Mouse (Mus musculus) hindbrain, embryonic 13.5 days (tissue): Measurements from ENCODE around the gene Sbf1. TPM values are rescaled to one million over a fixed set of nuclear protein-coding genes. Genes with fewer than 3 reads are reported as not detected.
A peak's percentile ranks its signal among the peaks of the same experiment; 100 is the strongest.

Experiments
- ATAC-seq: fragments of 200-750 bp; cut with Nextera tagmentation; 2 replicates; pipeline ENCODE4 v1.8.0; 2017; ENCODE audit warnings: moderate TSS enrichment; ENCODE audit not compliant: low FRiP score
- H3K27ac ChIP-seq: fragments of 300-500 bp; sonication (generic); 2 replicates; pipeline ENCODE4 v1.5.1; 2015; ENCODE audit warnings: inconsistent platforms, mild to moderate bottlenecking, moderate library complexity
- H3K27me3 ChIP-seq: fragments of 300-500 bp; sonication (generic); 2 replicates; pipeline ENCODE4 v1.6.1; 2015; ENCODE audit warnings: mild to moderate bottlenecking, inconsistent platforms
- H3K36me3 ChIP-seq: fragments of 300-500 bp; sonication (generic); 2 replicates; pipeline ENCODE4 v1.6.1; 2015; ENCODE audit warnings: mild to moderate bottlenecking, inconsistent platforms
- H3K4me1 ChIP-seq: fragments of 300-500 bp; sonication (generic); replicated peaks from 2 replicates; pipeline ENCODE4 v1.6.1; 2015; ENCODE audit warnings: inconsistent platforms
- H3K4me2 ChIP-seq: fragments of 300-500 bp; sonication (generic); 2 replicates; pipeline ENCODE4 v1.6.1; 2015; ENCODE audit warnings: inconsistent platforms, mild to moderate bottlenecking, moderate library complexity
- H3K4me3 ChIP-seq: fragments of 300-500 bp; sonication (generic); 2 replicates; pipeline ENCODE4 v1.5.1; 2015; ENCODE audit warnings: mild to moderate bottlenecking, inconsistent platforms
- H3K9ac ChIP-seq: fragments of 300-500 bp; sonication (generic); 2 replicates; pipeline ENCODE4 v1.6.1; 2015; ENCODE audit warnings: mild to moderate bottlenecking, inconsistent platforms
- H3K9me3 ChIP-seq: fragments of 300-500 bp; sonication (generic); 2 replicates; pipeline ENCODE4 v1.6.1; 2016; ENCODE audit warnings: inconsistent platforms
- WGBS: fragments of 180-500 bp; shearing (Covaris S2); methylation state at CpG from one replicate; pipeline ENCODE4 v1.1.7; 2015; 5-methylcytosine and 5-hydroxymethylcytosine counted together
- microRNA-seq: library from miRNA; unstranded; fragments of <30 nt; microRNA quantifications from one replicate; pipeline ENCODE4, GENCODE M21; 2016
- polyA plus RNA-seq: library from polyadenylated mRNA; unstranded; fragments of >200 nt; fragmentation: Nextera tagmentation; extraction: Ambion mirVana; gene quantifications from 2 replicates; pipeline ENCODE4 v1.2.1, GENCODE M21; 2015

The Sbf1 gene
- polyA plus RNA-seq, 1 experiment from 2014 or later, result 83.3 TPM

- Histone ChIP-seq H3K9me3 (no peaks in the 10 kb centered on the region), H3K27ac (peak overlapping the region; percentile 71), H3K4me3 (no peak overlapping the region), H3K4me1 (peaks cover 15% of the 10 kb centered on the region), H3K9ac (0 out of 2 replicates have a peak overlapping the region, but pooled peaks have one; percentile 19), H3K36me3 (peaks cover 77% of the 10 kb centered on the region), H3K4me2 (no peak overlapping the region), H3K27me3 (no peaks in the 10 kb centered on the region)
- no peak for ATAC-seq
- 35% methylated on average over 4 of the region's 4 CpGs for WGBS
Observed at GRCm38 (mm10) chr15:89255330-89255729, 59.8 kb downstream of the Sbf1 start.

DNA sequence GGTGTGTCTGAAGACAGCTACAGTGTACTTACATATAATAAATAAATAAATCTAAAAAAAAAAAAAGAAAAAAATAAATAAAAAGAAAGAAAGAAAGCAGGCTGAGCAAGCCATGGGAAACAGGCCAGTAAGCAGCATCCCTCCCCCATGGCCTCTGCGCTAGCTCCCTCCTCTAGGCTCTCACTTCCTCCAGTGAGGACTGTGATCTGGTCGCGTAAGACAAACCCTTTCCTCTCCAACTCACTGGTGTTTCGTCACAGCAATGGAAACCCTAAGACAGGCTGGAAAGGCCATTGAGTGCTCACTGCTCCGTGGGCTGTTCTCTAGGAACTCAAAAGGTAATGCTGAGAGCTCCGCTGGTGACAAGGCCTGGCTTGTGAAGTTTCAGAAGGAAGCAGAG is 66.0 kb downstream of the Sbf1 start:
- WGBS, result 91% methylated on average over 6 of the region's 6 CpGs
- no peak overlapping the region for H3K9ac ChIP-seq
- no peaks in the 10 kb centered on the region for H3K27me3 ChIP-seq
- peaks cover 62% of the 10 kb centered on the region for H3K36me3 ChIP-seq
- H3K27ac ChIP-seq, result no peak overlapping the region
- H3K4me3 ChIP-seq, result no peak overlapping the region
- H3K9me3 ChIP-seq, result no peaks in the 10 kb centered on the region
- no peak overlapping the region for H3K4me2 ChIP-seq
- ATAC-seq, result no peak
- H3K4me1 ChIP-seq, result no peaks in the 10 kb centered on the region

DNA sequence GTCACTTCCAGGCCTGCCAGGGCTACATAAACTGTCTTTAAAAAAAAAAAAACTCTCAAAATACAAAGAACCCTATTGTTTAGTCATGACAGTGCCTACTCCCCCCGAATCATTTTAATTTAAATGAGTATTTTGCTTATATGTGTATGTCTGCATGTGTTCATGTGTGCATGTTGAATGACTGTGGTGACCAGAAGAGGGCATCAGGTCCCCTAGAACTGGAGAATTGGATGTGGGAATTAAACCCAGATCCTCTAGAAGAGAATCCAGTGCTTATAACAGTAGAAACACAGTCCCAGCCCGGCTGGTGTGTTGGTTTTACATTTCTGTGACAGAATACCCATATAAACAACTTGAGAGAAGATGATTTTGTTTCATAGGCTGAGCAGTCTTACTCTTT is 74.1 kb downstream of the Sbf1 start:
- Histone ChIP-seq H3K9me3 (no peaks in the 10 kb centered on the region), H3K27me3 (no peaks in the 10 kb centered on the region), H3K36me3 (peaks cover 57% of the 10 kb centered on the region), H3K4me3 (no peak overlapping the region), H3K4me2 (no peak overlapping the region), H3K27ac (no peak overlapping the region), H3K9ac (no peak overlapping the region), H3K4me1 (0 out of 2 replicates have a peak, but pooled peaks cover 4% of the 10 kb centered on the region)
- ATAC-seq, result no peak
- WGBS, result 77% methylated on average over 2 of the region's 2 CpGs

GRCm38 (mm10) chr15:89239751-89240392 is 75.2 kb downstream of the Sbf1 start:
- ATAC-seq, result no peak
- H3K36me3 ChIP-seq, result peaks cover 47% of the 10 kb centered on the region

More at GRCm38 (mm10) chr15:89239751-89240392, 75.2 kb downstream of the Sbf1 start:
- Histone ChIP-seq H3K27ac (no peak overlapping the region; the same call in 1 of the 2 replicates), H3K9ac (no peak overlapping the region), H3K9me3 (no peaks in the 10 kb centered on the region), H3K4me3 (no peak overlapping the region), H3K4me2 (no peak overlapping the region), H3K27me3 (no peaks in the 10 kb centered on the region), H3K4me1 (0 out of 2 replicates have a peak, but pooled peaks cover 4% of the 10 kb centered on the region)
- WGBS, result 61% methylated on average over 3 of the region's 3 CpGs

Small RNA genes within 50 kb of the gene (microRNA-seq; reads per million reads assigned to microRNA genes)
- not detected for gene Mir6959

Other genes with a start within 250 kb of the Sbf1 start
- 38.8 and 39.5 TPM in 2 replicates for gene Trabd, start 240.2 kb downstream of the Sbf1 start, polyA plus RNA-seq
- 19.9 and 20.7 TPM in 2 replicates for gene Selenoo, start 226.2 kb downstream of the Sbf1 start, polyA plus RNA-seq
- 17.5 and 18.9 TPM in 2 replicates for gene Tubgcp6, start 192.2 kb downstream of the Sbf1 start, polyA plus RNA-seq
- gene Hdac10, start 186.6 kb downstream of the Sbf1 start, polyA plus RNA-seq, result 24.3 and 24.5 TPM in 2 replicates
- 5.9 and 7.1 TPM in 2 replicates for gene Mapk12, start 174.6 kb downstream of the Sbf1 start, polyA plus RNA-seq
- 36.1 and 36.5 TPM in 2 replicates for gene Mapk11, start 165.7 kb downstream of the Sbf1 start, polyA plus RNA-seq
- 99.2 and 104 TPM in 2 replicates for gene Plxnb2, start 134.5 kb downstream of the Sbf1 start, polyA plus RNA-seq
- 75.1 and 86.5 TPM in 2 replicates for gene Dennd6b, start 118.8 kb downstream of the Sbf1 start, polyA plus RNA-seq
- 82.8 and 87.3 TPM in 2 replicates for gene Ppp6r2, start 103.8 kb downstream of the Sbf1 start, polyA plus RNA-seq
- gene Adm2, start 7.4 kb upstream of the Sbf1 start, polyA plus RNA-seq, result not detected in 2 replicates
- gene Miox, start 19.1 kb upstream of the Sbf1 start, polyA plus RNA-seq, result not detected in 2 replicates
- 32.2 and 32.6 TPM in 2 replicates for gene Lmf2, start 40.3 kb upstream of the Sbf1 start, polyA plus RNA-seq
- 104 TPM in 2 replicates for gene Ncaph2, start 40.4 kb upstream of the Sbf1 start, polyA plus RNA-seq
- 10.9 and 11.3 TPM in 2 replicates for gene Sco2, start 58.5 kb upstream of the Sbf1 start, polyA plus RNA-seq
- 2.2 and 2.4 TPM in 2 replicates for gene Tymp, start 61.7 kb upstream of the Sbf1 start, polyA plus RNA-seq
- gene Odf3b, start 64.0 kb upstream of the Sbf1 start, polyA plus RNA-seq, result 2.4 and 3.4 TPM in 2 replicates
- gene Klhdc7b, start 69.6 kb upstream of the Sbf1 start, polyA plus RNA-seq, result 0.05 TPM in 1 of 2 replicates, not detected in the other
- not detected in 2 replicates for gene Syce3, start 95.2 kb upstream of the Sbf1 start, polyA plus RNA-seq
- 0.99 and 1.3 TPM in 2 replicates for gene Cpt1b, start 110.6 kb upstream of the Sbf1 start, polyA plus RNA-seq
- gene C730034F03Rik, start 114.3 kb upstream of the Sbf1 start, polyA plus RNA-seq, result 5.4 and 8.2 TPM in 2 replicates
- gene Gm44502, start 114.4 kb upstream of the Sbf1 start, polyA plus RNA-seq, result not detected in 2 replicates
- 92.7 and 98.4 TPM in 2 replicates for gene Chkb, start 114.6 kb upstream of the Sbf1 start, polyA plus RNA-seq
- gene Mapk8ip2, start 138.6 kb upstream of the Sbf1 start, polyA plus RNA-seq, result 74.0 and 80.1 TPM in 2 replicates
- 19.7 and 21.2 TPM in 2 replicates for gene Arsa, start 162.1 kb upstream of the Sbf1 start, polyA plus RNA-seq
- gene Shank3, start 184.3 kb upstream of the Sbf1 start, polyA plus RNA-seq, result 11.0 and 12.1 TPM in 2 replicates